Mouse (Mus musculus): ENCODE results near the gene Mrpl9.

DNA sequence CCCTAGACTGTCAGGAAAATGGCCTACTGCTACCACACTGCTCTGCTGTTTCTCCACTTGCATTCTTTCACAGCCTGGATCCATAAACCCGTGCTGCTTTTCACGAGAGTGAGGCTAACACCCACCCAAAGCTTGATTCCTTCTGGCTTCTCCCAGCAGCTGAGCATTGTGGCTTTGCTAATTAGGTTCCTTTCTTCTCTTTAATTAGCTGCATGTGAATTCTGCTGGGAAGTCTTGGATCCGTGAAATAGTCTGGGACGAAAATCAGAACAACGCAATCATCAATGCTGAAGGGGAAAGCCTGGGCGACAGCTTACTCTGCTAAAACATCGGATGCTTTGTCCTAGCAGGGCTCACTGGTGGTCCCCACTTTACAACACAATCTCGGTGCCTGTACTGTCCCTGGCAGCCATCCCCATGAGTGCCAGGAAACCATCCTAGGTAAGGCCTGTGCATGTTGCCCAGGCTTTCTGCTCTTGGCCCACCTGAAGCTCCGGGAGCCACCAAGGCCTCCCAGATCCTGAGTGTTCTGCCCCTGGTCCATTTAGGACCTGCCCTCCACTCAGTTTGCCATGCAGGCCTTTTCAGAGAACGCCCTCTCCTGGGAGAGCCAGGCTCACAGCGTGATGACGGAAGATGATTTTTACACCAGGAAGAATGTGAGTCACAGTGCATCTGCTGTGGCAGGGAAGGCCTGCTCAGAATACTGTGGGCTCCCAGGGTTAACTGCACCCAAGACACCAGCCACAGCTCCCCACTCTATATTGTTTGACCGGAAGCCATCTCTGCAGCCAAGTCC lies 22.7 kb downstream of the Mrpl9 start:
- TF ChIP-seq CTCF (conservative IDR thresholded peaks at IDR 0.05; ENCODE audit: low read length) (no peak), NANOG (IDR thresholded peaks at IDR 0.05; ENCODE audit: borderline replicate concordance, low read length) (no peak), POU5F1 (IDR thresholded peaks at IDR 0.05; ENCODE audit: borderline replicate concordance, low read length) (no peak)

Measured in E14TG2a.4 (cell line).